Mouse (Mus musculus) CH12.LX (cell line): ENCODE results near the gene BC003965. TPM values are rescaled to one million over a fixed set of nuclear protein-coding genes. Genes with fewer than 3 reads are reported as not detected.

ENCODE experiments used
- DNase-seq: peaks from one replicate; pipeline ENCODE4 v3.0.0-alpha.2; 2013; ENCODE audit errors: extremely low read depth
- H3K27ac ChIP-seq: 2 replicates; pipeline ENCODE4 v1.5.1; 2012; ENCODE audit warnings: low read depth, mild to moderate bottlenecking, control low read depth, moderate library complexity; ENCODE audit not compliant: insufficient read depth
- H3K27me3 ChIP-seq: replicated peaks from 2 replicates; pipeline ENCODE3; 2012; ENCODE audit warnings: inconsistent platforms
- H3K36me3 ChIP-seq, 2 experiments: replicated peaks in 1 of 2; 2 replicates each; pipeline versions ENCODE3 to v1.6.1; 2012; ENCODE audit warnings: inconsistent platforms in 1 of 2, low read length in 1 of 2, mild to moderate bottlenecking in 1 of 2, mixed read lengths in 1 of 2, moderate library complexity in 1 of 2; ENCODE audit not compliant: control insufficient read depth in 1 of 2, insufficient read depth in 1 of 2
- H3K4me1 ChIP-seq, 2 experiments: 2 replicates each; pipeline ENCODE4 v1.6.1; 2012; ENCODE audit warnings: inconsistent platforms in 1 of 2, moderate library complexity in 1 of 2; ENCODE audit not compliant: insufficient read depth in 2 of 2, control insufficient read depth in 1 of 2
- H3K4me2 ChIP-seq: 2 replicates; pipeline ENCODE4 v1.6.1; 2012; ENCODE audit warnings: low read depth, mild to moderate bottlenecking, control low read depth; ENCODE audit not compliant: poor library complexity, insufficient read depth, severe bottlenecking
- H3K4me3 ChIP-seq, 3 experiments: fragments of 150-350 bp in 1 of 3; sonication (generic) in 1 of 3; replicated peaks in 1 of 3; 2 replicates each; pipeline versions ENCODE3 to v1.5.1; 2011 to 2012; ENCODE audit warnings: low read depth in 2 of 3, low read length in 2 of 3, mild to moderate bottlenecking in 2 of 3, moderate library complexity in 2 of 3, control low read depth in 1 of 3, improper control_type of control experiment in 1 of 3, inconsistent platforms in 1 of 3, mixed read lengths in 1 of 3; ENCODE audit not compliant: poor library complexity in 1 of 3
- H3K79me2 ChIP-seq: replicated peaks from 2 replicates; pipeline ENCODE4 v1.6.1; 2012; ENCODE audit warnings: mild to moderate bottlenecking, moderate library complexity; ENCODE audit not compliant: control insufficient read depth, poor library complexity, insufficient read depth, severe bottlenecking; ENCODE audit errors: extremely low read depth
- H3K9ac ChIP-seq: 2 replicates; pipeline ENCODE4 v1.6.1; 2012; ENCODE audit warnings: low read depth, mild to moderate bottlenecking, control low read depth, moderate library complexity; ENCODE audit not compliant: insufficient read depth
- H3K9me3 ChIP-seq: replicated peaks from 2 replicates; pipeline ENCODE3; 2012; ENCODE audit warnings: low read length, inconsistent platforms, mixed read lengths
- CHD1 ChIP-seq: IDR thresholded peaks from 2 replicates; pipeline ENCODE4 v1.6.1; 2012; ENCODE audit warnings: low read depth, low read length, improper control_type of control experiment, inconsistent platforms
- CHD2 ChIP-seq: IDR thresholded peaks from 2 replicates; pipeline ENCODE4 v1.6.1; 2011; ENCODE audit warnings: low read length, improper control_type of control experiment
- CTCF ChIP-seq, 2 experiments: IDR thresholded peaks in 1 of 2; conservative IDR thresholded peaks in 1 of 2; 2 replicates each; pipeline ENCODE4 v1.5.1; 2011 to 2012; ENCODE audit warnings: low read depth in 2 of 2, low read length in 2 of 2, improper control_type of control experiment in 1 of 2, inconsistent platforms in 1 of 2, mild to moderate bottlenecking in 1 of 2, moderate library complexity in 1 of 2
- ELF1 ChIP-seq: IDR thresholded peaks from 2 replicates; pipeline ENCODE4 v1.6.1; 2014; ENCODE audit warnings: low read depth, mild to moderate bottlenecking, inconsistent platforms, low read length, improper control_type of control experiment
- HCFC1 ChIP-seq: IDR thresholded peaks from 2 replicates; pipeline ENCODE4 v1.6.1; 2012; ENCODE audit warnings: low read depth, mild to moderate bottlenecking, inconsistent platforms, low read length, improper control_type of control experiment
- IRF4 ChIP-seq: IDR thresholded peaks from 2 replicates; pipeline ENCODE4 v1.6.1; 2014; ENCODE audit warnings: low read depth, mild to moderate bottlenecking, inconsistent platforms, low read length, improper control_type of control experiment
- JUND ChIP-seq: conservative IDR thresholded peaks from 2 replicates; pipeline ENCODE4 v1.6.1; 2011; ENCODE audit warnings: low read depth, low read length, improper control_type of control experiment
- KAT2A ChIP-seq: IDR thresholded peaks from 2 replicates; pipeline ENCODE4 v1.6.1; 2012; ENCODE audit warnings: low read length, improper control_type of control experiment, inconsistent platforms; ENCODE audit not compliant: insufficient replicate concordance
- MAX ChIP-seq: IDR thresholded peaks from 2 replicates; pipeline ENCODE4 v1.6.1; 2011; ENCODE audit warnings: low read length, improper control_type of control experiment
- MAZ ChIP-seq: IDR thresholded peaks from 2 replicates; pipeline ENCODE4 v1.6.1; 2012; ENCODE audit warnings: low read depth, mild to moderate bottlenecking, inconsistent platforms, low read length, improper control_type of control experiment, moderate library complexity
- MEF2A ChIP-seq: IDR thresholded peaks from 2 replicates; pipeline ENCODE4 v1.6.1; 2014; ENCODE audit warnings: low read depth, mild to moderate bottlenecking, inconsistent platforms, low read length, improper control_type of control experiment, borderline replicate concordance
- MXI1 ChIP-seq: IDR thresholded peaks from 2 replicates; pipeline ENCODE4 v1.6.1; 2011; ENCODE audit warnings: mild to moderate bottlenecking, low read depth, low read length, improper control_type of control experiment
- MYC ChIP-seq: IDR thresholded peaks from 2 replicates; pipeline ENCODE4 v1.6.1; 2011; ENCODE audit warnings: low read depth, mild to moderate bottlenecking, improper control_type of control experiment, low read length
- NELFE ChIP-seq: IDR thresholded peaks from 2 replicates; pipeline ENCODE4 v1.6.1; 2011; ENCODE audit warnings: low read depth, low read length, improper control_type of control experiment
- NRF1 ChIP-seq: IDR thresholded peaks from 2 replicates; pipeline ENCODE4 v1.6.1; 2014; ENCODE audit warnings: low read depth, mild to moderate bottlenecking, inconsistent platforms, low read length, improper control_type of control experiment, moderate library complexity
- PAX5 ChIP-seq: IDR thresholded peaks from 2 replicates; pipeline ENCODE4 v1.6.1; 2012; ENCODE audit warnings: low read length, inconsistent platforms, mixed read lengths
- RAD21 ChIP-seq: IDR thresholded peaks from 2 replicates; pipeline ENCODE4 v1.6.1; 2011; ENCODE audit warnings: low read depth, mild to moderate bottlenecking, low read length, improper control_type of control experiment, moderate library complexity
- SIN3A ChIP-seq: IDR thresholded peaks from 2 replicates; pipeline ENCODE4 v1.6.1; 2012; ENCODE audit warnings: low read length, improper control_type of control experiment, inconsistent platforms
- TBP ChIP-seq: conservative IDR thresholded peaks from 2 replicates; pipeline ENCODE4 v1.6.1; 2011; ENCODE audit warnings: low read depth, low read length, improper control_type of control experiment
- UBTF ChIP-seq: IDR thresholded peaks from 2 replicates; pipeline ENCODE4 v1.6.1; 2012; ENCODE audit warnings: low read depth, mild to moderate bottlenecking, inconsistent platforms, low read length, improper control_type of control experiment, moderate library complexity
- USF1 ChIP-seq: IDR thresholded peaks from 2 replicates; pipeline ENCODE4 v1.6.1; 2014; ENCODE audit warnings: low read depth, mild to moderate bottlenecking, inconsistent platforms, low read length, improper control_type of control experiment
- ZNF384 ChIP-seq: IDR thresholded peaks from 2 replicates; pipeline ENCODE4 v1.6.1; 2012; ENCODE audit warnings: low read depth, low read length, improper control_type of control experiment, inconsistent platforms
- dilution Hi-C: fragments of 300-500 bp; cut with MboI; formaldehyde crosslinking; loops from 2 replicates; pipeline ENCODE4 v1.14.3; 2020; ENCODE audit warnings: low sequenced_read_pairs; ENCODE audit not compliant: extremely low pct_unique_long_range_greater_than_20kb, extremely low pct_ligation_motif_present
- in situ Hi-C: fragments of 300-500 bp; cut with MboI; formaldehyde crosslinking; loops from 3 replicates; pipeline ENCODE4 v1.14.3; 2019; ENCODE audit warnings: low sequenced_read_pairs, low pct_ligation_motif_present, low pct_unique_long_range_greater_than_20kb, mixed read lengths
- polyA plus RNA-seq: library from polyadenylated mRNA; unstranded; fragments of >175 nt; gene quantifications from 2 replicates; pipeline ENCODE4 v1.2.1, GENCODE M21; 2012; ENCODE audit warnings: low read depth; ENCODE audit not compliant: insufficient read length
- total RNA-seq, 2 experiments: library from RNA; depleted of rRNA; stranded (reverse); fragments of 300-350 nt in 1 of 2; fragments of >200 nt in 1 of 2; gene quantifications; 2 replicates each; pipeline ENCODE4 v1.2.3; 2012 to 2014

The BC003965 gene
- total and polyA plus RNA-seq, 3 experiments: 18.7 to 24.9 (median 24.7) TPM

DNA sequence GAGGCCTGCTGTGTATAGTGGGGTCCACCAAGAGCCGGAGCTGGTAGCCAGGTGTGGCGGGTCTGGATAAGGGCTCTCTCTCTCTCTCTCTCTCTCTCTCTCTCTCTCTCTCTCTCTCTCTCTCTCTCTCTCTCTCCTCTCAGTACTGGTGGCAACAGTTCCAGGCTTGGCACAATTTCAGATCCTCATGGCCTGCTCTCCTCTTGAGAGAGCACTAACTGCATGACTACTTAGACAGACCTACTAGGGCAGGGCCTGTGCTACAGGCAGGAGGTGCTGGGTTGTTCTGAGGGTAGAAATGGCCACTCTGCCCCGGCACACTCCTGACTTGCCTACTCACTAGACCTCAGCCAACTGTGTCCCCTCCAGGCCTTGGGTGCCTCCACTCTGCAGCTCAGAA, 11.8 kb upstream of the BC003965 start:
- Histone ChIP-seq H3K36me3 (no peaks in the 10 kb centered on the region), H3K4me2 (no peak overlapping the region), H3K9me3 (no peaks in the 10 kb centered on the region), H3K27ac (no peak overlapping the region), H3K79me2 (no peaks in the 10 kb centered on the region), H3K4me1 (no peaks in the 10 kb centered on the region), H3K27me3 (peaks cover 90% of the 10 kb centered on the region), H3K4me3 (no peak overlapping the region), H3K9ac (no peak overlapping the region)
- dilution Hi-C loops (no loop called here), in situ Hi-C loops (no loop called here)
- TF ChIP-seq CHD2 (no peak), ELF1 (no peak), USF1 (no peak), PAX5 (no peak), NELFE (no peak), MAZ (no peak), IRF4 (no peak), MAX (no peak), CTCF (conservative IDR thresholded peaks at IDR 0.05 in 1 of 2, IDR thresholded peaks at IDR 0.05 in 1 of 2; ENCODE audit: low read depth in 2 of 2, low read length in 2 of 2) (no peak), NRF1 (no peak), MXI1 (no peak), MYC (no peak), RAD21 (no peak), CHD1 (no peak)
- no peak for DNase-seq

DNA sequence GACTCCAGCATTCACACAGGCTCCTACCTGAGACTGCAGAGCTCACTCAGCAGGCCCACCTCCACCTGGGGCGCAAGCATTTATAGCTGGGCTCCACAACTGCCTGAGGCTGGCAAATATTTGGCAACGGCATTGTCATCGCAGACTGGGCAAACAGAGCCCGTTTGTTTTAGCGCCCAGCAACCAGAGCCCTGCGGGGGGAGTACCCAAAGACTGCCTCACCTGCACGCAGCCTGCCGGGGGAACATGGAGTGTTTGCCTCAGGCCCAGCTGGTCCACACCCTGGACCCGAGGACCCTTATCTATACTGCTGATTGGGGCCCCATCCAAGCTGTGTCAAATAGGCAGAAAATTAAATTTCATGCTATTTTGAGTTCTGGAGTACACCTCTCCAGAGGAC, 8.9 kb upstream of the BC003965 start, which contains the start of gene Gm38655:
Gene Gm38655 (minus strand): TSS at position 61 of the 400 bp plus-strand sequence.
- no peak within 1 kb of the TSS for H3K4me2 ChIP-seq
- no peaks in the 10 kb centered on the region for H3K4me1 ChIP-seq
- H3K27ac ChIP-seq: no peak within 1 kb of the TSS
- DNase-seq: no peak
- H3K9ac ChIP-seq: no peak within 1 kb of the TSS
- H3K36me3 ChIP-seq: no peaks in the 10 kb centered on the region
- no peak within 1 kb of the TSS for H3K4me3 ChIP-seq
- in situ Hi-C loops (no loop called here), dilution Hi-C loops (no loop called here)
- H3K79me2 ChIP-seq: no peaks in the 10 kb centered on the region
- TF ChIP-seq RAD21 (no peak), KAT2A (no peak), UBTF (no peak), HCFC1 (no peak), MAZ (no peak), SIN3A (no peak), MEF2A (no peak), CHD2 (no peak), CTCF (conservative IDR thresholded peaks at IDR 0.05 in 1 of 2, IDR thresholded peaks at IDR 0.05 in 1 of 2; ENCODE audit: low read depth in 2 of 2, low read length in 2 of 2) (no peak), JUND (no peak), ZNF384 (no peak), TBP (no peak), MXI1 (no peak), NELFE (no peak)
- H3K9me3 ChIP-seq: no peaks in the 10 kb centered on the region
- peaks cover 91% of the 10 kb centered on the region for H3K27me3 ChIP-seq
